Mouse (Mus musculus) hindbrain, embryonic 13.5 days (tissue): ENCODE measurements around the gene Sf3b4. TPM values are rescaled to one million over a fixed set of nuclear protein-coding genes. Genes with fewer than 3 reads are reported as not detected.

ENCODE experiments used
- ATAC-seq: fragments of 200-750 bp; cut with Nextera tagmentation; 2 replicates; pipeline ENCODE4 v1.8.0; 2017; ENCODE audit warnings: moderate TSS enrichment; ENCODE audit not compliant: low FRiP score
- H3K27ac ChIP-seq: fragments of 300-500 bp; sonication (generic); 2 replicates; pipeline ENCODE4 v1.5.1; 2015; ENCODE audit warnings: inconsistent platforms, mild to moderate bottlenecking, moderate library complexity
- H3K27me3 ChIP-seq: fragments of 300-500 bp; sonication (generic); 2 replicates; pipeline ENCODE4 v1.6.1; 2015; ENCODE audit warnings: mild to moderate bottlenecking, inconsistent platforms
- H3K36me3 ChIP-seq: fragments of 300-500 bp; sonication (generic); 2 replicates; pipeline ENCODE4 v1.6.1; 2015; ENCODE audit warnings: mild to moderate bottlenecking, inconsistent platforms
- H3K4me1 ChIP-seq: fragments of 300-500 bp; sonication (generic); replicated peaks from 2 replicates; pipeline ENCODE4 v1.6.1; 2015; ENCODE audit warnings: inconsistent platforms
- H3K4me2 ChIP-seq: fragments of 300-500 bp; sonication (generic); 2 replicates; pipeline ENCODE4 v1.6.1; 2015; ENCODE audit warnings: inconsistent platforms, mild to moderate bottlenecking, moderate library complexity
- H3K4me3 ChIP-seq: fragments of 300-500 bp; sonication (generic); 2 replicates; pipeline ENCODE4 v1.5.1; 2015; ENCODE audit warnings: mild to moderate bottlenecking, inconsistent platforms
- H3K9ac ChIP-seq: fragments of 300-500 bp; sonication (generic); 2 replicates; pipeline ENCODE4 v1.6.1; 2015; ENCODE audit warnings: mild to moderate bottlenecking, inconsistent platforms
- H3K9me3 ChIP-seq: fragments of 300-500 bp; sonication (generic); 2 replicates; pipeline ENCODE4 v1.6.1; 2016; ENCODE audit warnings: inconsistent platforms
- WGBS: fragments of 180-500 bp; shearing (Covaris S2); methylation state at CpG from one replicate; pipeline ENCODE4 v1.1.7; 2015; 5-methylcytosine and 5-hydroxymethylcytosine counted together
- polyA plus RNA-seq: library from polyadenylated mRNA; unstranded; fragments of >200 nt; fragmentation: Nextera tagmentation; extraction: Ambion mirVana; gene quantifications from 2 replicates; pipeline ENCODE4 v1.2.1, GENCODE M21; 2015

Sf3b4 gene
- polyA plus RNA-seq: 149 and 151 TPM in 2 replicates

DNA sequence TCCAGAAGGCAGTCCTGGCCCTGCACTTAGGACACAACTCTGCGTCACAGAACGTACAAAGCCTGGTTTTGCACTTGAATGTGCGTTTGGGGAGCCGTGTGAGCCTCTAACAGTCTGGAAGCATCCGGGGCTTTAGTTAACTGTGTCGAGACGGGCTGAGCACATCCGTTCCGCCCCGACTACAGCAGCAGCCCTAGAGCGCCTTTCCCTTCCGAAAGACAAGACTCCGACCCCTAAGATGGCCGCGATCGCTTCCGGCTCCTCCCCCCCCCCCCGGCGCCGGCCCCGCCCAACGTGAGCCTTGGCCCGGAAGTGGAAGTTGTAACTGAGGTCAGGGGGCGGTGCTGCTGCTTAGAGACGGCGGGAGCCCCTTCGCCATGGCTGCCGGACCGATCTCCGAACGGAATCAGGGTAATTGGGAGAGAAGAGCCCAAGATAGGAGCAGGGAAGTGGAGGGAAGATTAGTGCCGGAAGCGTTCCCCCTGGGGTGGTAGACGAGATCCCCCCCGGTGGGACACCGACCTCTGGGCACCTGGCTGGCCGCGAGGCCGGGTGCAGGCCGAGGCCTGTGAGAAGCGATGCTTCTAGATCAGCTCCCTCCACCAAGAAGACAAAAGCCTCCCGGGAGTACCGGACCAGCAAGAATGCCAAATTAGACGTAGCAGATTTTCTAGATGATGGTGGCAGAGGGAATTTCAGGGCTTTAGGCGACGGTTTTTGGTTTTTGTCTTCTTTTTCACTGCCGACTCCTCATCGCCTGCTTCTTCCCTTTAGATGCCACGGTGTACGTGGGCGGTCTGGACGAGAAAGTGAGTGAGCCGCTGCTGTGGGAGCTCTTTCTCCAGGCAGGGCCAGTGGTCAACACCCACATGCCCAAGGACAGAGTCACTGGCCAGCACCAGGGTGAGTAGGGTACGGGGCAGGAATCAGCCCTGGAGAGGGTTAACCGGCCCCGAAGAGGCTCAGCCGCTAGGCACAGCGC, at the start of gene Sf3b4:
Gene Sf3b4, plus strand, starts transcription at position 136 of the 982 bp plus-strand sequence.
- WGBS: under 1% methylated on average over 56 of the region's 58 CpGs
- no peaks in the 10 kb centered on the region for H3K27me3 ChIP-seq
- peaks cover 42% of the 10 kb centered on the region for H3K4me1 ChIP-seq
- no peaks in the 10 kb centered on the region for H3K9me3 ChIP-seq
- peak within 1 kb of the TSS; percentile 92 for H3K4me3 ChIP-seq
- peak within 1 kb of the TSS; percentile 99 for H3K4me2 ChIP-seq
- peak within 1 kb of the TSS; percentile 97 for H3K27ac ChIP-seq
- peaks cover 34% of the 10 kb centered on the region for H3K36me3 ChIP-seq
- ATAC-seq: peak; percentile 94
- H3K9ac ChIP-seq: peak within 1 kb of the TSS; percentile 91

DNA sequence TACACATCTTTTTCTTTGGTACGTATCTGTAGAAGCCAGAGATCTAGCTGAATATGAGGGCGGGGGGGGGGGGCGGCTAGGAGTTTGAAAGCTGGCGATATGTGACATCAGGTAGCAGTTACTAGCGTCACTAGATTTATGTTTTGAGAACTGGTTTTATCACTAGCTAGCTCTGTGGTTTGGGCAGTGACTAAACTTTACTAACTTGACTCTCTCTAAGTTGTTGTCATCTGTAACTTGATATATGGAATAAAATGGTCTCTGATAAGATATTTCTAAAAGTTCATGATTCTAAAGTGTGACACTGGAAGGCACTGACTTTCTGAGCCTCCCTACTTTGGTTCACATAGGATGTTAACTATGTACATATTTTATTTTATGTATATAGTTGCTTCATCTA, 47.9 kb upstream of the Sf3b4 start:
- Histone ChIP-seq H3K27ac (no peak overlapping the region), H3K4me3 (no peak overlapping the region), H3K9me3 (no peaks in the 10 kb centered on the region), H3K4me2 (no peak overlapping the region), H3K27me3 (no peaks in the 10 kb centered on the region), H3K4me1 (no peaks in the 10 kb centered on the region), H3K9ac (no peak overlapping the region), H3K36me3 (no peaks in the 10 kb centered on the region)
- ATAC-seq: no peak
- WGBS: 93% methylated on average over 5 of the region's 5 CpGs

DNA sequence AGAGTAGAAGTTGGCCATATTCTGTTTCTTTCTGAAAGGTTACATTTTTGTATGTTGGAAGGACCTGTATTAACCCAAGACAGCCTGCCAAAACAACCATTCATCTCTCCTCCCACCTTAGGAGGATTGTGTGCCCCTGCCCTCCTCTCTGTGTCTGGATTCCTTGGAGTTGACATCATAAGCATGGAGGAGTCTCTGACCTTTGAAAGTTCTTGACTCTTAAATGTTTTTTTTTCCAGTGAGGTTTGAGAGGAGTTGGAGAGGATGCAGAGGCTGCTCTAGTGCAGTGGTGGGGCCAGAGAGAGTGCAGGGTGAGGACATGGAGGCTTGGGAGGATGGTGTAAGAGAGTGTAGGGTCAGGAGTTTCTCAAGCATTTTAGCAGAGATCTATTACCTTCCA, 44.0 kb upstream of the Sf3b4 start:
- H3K9me3 ChIP-seq: no peaks in the 10 kb centered on the region
- H3K4me2 ChIP-seq: no peak overlapping the region
- no peaks in the 10 kb centered on the region for H3K27me3 ChIP-seq
- no peaks in the 10 kb centered on the region for H3K36me3 ChIP-seq
- no peak overlapping the region for H3K27ac ChIP-seq
- no peak overlapping the region for H3K9ac ChIP-seq
- no peak overlapping the region for H3K4me3 ChIP-seq
- ATAC-seq: no peak
- H3K4me1 ChIP-seq: no peaks in the 10 kb centered on the region

DNA sequence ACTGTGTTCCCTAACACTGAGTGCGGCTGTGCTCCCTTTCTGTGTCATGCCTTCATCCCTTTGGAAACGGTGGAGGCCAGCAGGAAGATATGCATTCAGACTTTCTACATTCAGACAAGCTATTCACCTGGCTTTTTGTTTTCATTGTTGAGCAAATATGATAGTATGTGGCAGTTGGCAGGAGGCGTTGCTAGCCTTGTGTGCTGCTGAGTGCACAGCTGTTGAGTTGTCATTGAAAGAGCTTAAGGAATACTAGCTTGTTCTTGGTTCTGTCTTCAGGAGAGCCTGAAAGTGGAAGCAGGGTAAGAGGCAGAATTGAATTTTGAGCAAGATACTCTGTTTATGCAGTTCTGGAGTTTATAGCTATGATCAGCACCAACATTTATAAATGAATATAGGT, 39.7 kb upstream of the Sf3b4 start:
- ATAC-seq: no peak
- H3K4me3 ChIP-seq: no peak overlapping the region
- 0 out of 2 replicates have a peak, but pooled peaks cover 2% of the 10 kb centered on the region for H3K4me1 ChIP-seq
- no peak overlapping the region for H3K9ac ChIP-seq
- no peaks in the 10 kb centered on the region for H3K9me3 ChIP-seq
- no peak overlapping the region for H3K4me2 ChIP-seq
- H3K27ac ChIP-seq: no peak overlapping the region
- 84% methylated on average over 3 of the region's 3 CpGs for WGBS
- no peaks in the 10 kb centered on the region for H3K27me3 ChIP-seq
- H3K36me3 ChIP-seq: 0 out of 2 replicates have a peak, but pooled peaks cover 1% of the 10 kb centered on the region

DNA sequence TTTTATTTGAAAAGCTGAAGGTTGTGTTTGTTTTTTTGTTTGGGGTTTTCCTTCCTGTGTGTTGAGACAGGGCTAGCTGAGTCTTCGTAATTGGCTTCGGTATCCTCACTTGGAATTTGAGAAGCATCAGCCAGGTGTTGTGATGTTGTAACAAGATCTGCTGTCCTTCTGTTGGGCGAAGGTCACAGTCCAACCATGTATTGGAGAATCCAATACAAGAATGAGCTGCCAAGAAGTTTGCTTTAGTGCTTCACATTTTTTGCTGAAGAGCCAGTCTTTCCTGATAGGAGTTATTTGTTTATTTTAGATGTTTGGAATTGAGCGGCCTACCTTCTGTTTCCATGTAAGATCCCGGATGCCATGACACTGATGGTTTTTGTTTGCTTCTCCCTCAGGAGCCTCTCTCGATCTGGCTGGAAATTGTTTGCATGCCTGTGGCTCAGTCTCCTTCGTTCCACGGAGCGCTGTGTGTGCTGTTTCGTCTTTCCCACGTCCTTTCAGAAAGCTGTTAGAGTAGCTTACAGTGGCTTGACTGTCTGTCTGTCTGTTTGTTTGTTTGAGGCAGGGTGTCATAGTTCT, 38.7 kb upstream of the Sf3b4 start:
- Histone ChIP-seq H3K27me3 (no peaks in the 10 kb centered on the region), H3K4me3 (no peak overlapping the region), H3K4me1 (0 out of 2 replicates have a peak, but pooled peaks cover 2% of the 10 kb centered on the region), H3K36me3 (peaks cover 5% of the 10 kb centered on the region; the same call in 1 of the 2 replicates), H3K9ac (no peak overlapping the region), H3K4me2 (no peak overlapping the region), H3K9me3 (no peaks in the 10 kb centered on the region), H3K27ac (no peak overlapping the region)
- WGBS: 73% methylated on average over 11 of the region's 11 CpGs
- no peak for ATAC-seq

DNA sequence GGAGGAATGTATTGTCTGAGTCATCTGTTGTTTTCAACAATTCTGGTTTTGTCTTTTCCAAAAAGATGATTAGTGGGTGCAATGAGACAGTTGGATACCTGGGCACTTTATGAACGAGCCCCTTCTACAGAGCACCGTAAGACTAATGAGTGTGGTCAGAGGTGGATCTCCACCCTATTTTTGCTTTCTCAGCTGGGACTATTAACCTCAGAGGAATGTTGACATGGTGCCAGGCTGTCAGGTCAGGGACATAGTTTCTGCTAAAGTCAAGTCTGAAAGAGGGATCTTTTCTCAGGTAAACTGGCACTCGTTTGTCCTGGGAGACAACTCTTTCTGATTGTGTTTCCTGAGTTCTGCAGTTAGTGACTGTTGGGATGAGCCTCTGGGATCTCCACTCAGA, 37.1 kb upstream of the Sf3b4 start:
- 85% methylated on average over 3 of the region's 3 CpGs for WGBS
- Histone ChIP-seq H3K9me3 (no peaks in the 10 kb centered on the region), H3K4me1 (0 out of 2 replicates have a peak, but pooled peaks cover 2% of the 10 kb centered on the region), H3K4me3 (no peak overlapping the region), H3K9ac (no peak overlapping the region), H3K27ac (no peak overlapping the region), H3K4me2 (no peak overlapping the region), H3K36me3 (peaks cover 5% of the 10 kb centered on the region; the same call in 1 of the 2 replicates), H3K27me3 (no peaks in the 10 kb centered on the region)
- ATAC-seq: no peak

DNA sequence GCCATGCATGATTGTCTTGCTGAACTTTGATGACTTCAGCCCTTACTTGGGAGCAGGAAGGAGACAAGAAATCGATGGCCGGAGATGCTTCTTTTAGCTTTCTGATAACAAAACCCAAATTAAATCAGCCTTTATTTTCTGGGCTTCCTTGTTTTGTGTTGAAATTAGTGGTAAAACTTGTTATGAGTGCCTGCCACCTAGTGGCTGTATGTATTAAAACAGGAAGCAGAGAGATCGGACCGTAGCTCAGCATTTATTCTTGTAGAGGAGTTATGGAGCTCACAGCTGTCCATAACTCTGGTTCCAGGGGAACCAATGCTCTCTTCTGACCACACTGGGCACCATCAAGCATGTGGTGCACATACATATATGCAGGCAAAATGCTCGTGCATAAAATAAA, 24.2 kb upstream of the Sf3b4 start:
- no peak overlapping the region for H3K4me2 ChIP-seq
- ATAC-seq: no peak
- no peak overlapping the region for H3K4me3 ChIP-seq
- H3K27me3 ChIP-seq: no peaks in the 10 kb centered on the region
- 28% methylated on average over 5 of the region's 5 CpGs for WGBS
- no peak overlapping the region for H3K9ac ChIP-seq
- H3K9me3 ChIP-seq: no peaks in the 10 kb centered on the region
- peaks cover 42% of the 10 kb centered on the region for H3K36me3 ChIP-seq
- H3K27ac ChIP-seq: no peak overlapping the region
- no peaks in the 10 kb centered on the region for H3K4me1 ChIP-seq

DNA sequence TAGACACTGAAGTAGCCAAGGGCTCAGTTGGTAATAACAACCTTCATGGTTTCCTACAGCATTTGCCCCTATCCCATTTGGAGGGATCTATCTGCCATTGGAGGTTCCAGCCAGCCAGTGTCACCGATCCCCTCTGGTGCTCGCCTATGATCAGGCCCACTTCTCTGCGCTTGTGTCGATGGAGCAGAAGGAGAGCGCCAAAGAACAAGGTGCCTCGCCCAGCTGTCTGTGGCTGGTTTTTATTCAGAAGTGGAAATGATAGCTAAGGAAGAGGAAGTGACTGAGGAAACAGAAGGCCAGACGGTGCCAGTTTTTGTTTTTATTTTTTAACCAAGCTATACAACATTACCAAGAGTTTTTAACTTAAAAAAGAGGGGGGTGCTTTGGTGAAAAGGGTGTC, 20.3 kb upstream of the Sf3b4 start:
- WGBS: 90% methylated on average over 7 of the region's 7 CpGs
- Histone ChIP-seq H3K4me2 (no peak overlapping the region), H3K9me3 (no peaks in the 10 kb centered on the region), H3K9ac (no peak overlapping the region), H3K4me3 (no peak overlapping the region), H3K27me3 (no peaks in the 10 kb centered on the region), H3K27ac (no peak overlapping the region), H3K36me3 (peaks cover 56% of the 10 kb centered on the region), H3K4me1 (no peaks in the 10 kb centered on the region)
- ATAC-seq: no peak

DNA sequence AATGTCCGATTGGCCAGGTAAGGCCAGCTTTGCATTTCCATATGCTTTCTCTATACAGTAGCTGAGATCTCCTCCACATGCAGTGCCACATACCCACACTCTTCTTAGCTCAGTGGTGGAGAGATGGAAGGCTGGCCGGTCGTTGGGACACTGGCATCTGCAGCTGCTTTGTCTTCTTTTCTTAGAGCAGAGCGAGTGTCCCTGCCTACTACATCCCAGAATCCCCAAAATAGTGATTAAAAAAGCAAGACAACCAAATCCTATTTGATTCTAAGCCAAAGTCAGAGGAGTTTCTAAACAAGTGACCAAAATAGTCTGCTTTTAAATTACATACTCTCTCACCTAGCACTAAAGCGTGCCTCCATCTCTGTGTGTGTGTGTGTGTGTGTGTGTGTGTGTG, 19.5 kb upstream of the Sf3b4 start:
- no peak overlapping the region for H3K4me2 ChIP-seq
- no peaks in the 10 kb centered on the region for H3K4me1 ChIP-seq
- H3K9me3 ChIP-seq: no peaks in the 10 kb centered on the region
- no peak for ATAC-seq
- H3K27ac ChIP-seq: no peak overlapping the region
- WGBS: 96% methylated on average over 5 of the region's 5 CpGs
- no peak overlapping the region for H3K4me3 ChIP-seq
- H3K36me3 ChIP-seq: peaks cover 56% of the 10 kb centered on the region
- H3K27me3 ChIP-seq: no peaks in the 10 kb centered on the region
- no peak overlapping the region for H3K9ac ChIP-seq

DNA sequence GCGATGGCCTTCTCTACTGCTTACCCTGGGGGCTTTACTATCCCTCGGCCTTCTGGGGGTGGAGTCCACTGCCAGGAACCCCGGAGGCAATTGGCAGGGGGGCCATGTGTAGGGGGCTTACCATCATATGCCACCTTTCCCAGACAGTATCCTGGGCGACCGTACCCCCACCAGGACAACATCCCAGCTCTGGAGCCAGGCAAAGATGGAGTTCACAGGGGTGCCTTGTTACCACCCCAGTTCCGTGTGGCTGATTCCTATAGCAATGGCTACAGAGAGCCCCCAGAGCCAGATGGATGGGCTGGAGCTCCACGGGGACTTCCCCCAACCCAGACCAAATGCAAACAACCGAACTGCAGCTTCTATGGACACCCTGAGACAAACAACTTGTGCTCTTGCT, 16.6 kb upstream of the Sf3b4 start:
- 86% methylated on average over 8 of the region's 8 CpGs for WGBS
- Histone ChIP-seq H3K4me1 (peaks cover 8% of the 10 kb centered on the region), H3K27me3 (peaks cover 3% of the 10 kb centered on the region; the same call in 1 of the 2 replicates)

DNA sequence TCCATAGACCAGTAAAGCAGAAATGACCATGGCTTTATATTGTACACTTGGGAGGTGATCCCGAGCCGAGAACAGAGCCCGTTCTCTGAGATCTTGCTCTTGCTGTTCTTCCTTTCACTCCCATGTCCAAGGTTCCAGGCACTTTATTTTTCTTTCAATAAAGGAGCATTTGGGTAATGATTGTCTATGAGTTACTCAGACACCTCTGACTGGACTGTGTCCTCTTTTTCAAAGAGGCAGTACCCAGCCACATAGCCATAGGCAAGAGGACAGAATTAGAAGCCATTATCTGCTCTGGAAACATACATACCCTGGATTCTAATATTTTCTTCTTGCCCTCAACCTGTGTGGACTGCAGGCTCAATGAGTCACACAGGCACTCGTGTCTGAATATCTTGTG, 12.3 kb upstream of the Sf3b4 start:
- Histone ChIP-seq H3K4me3 (no peak overlapping the region), H3K4me1 (peaks cover 29% of the 10 kb centered on the region), H3K9me3 (no peaks in the 10 kb centered on the region), H3K36me3 (peaks cover 14% of the 10 kb centered on the region), H3K27ac (no peak overlapping the region), H3K9ac (peak overlapping the region; percentile 73; the same call in 1 of the 2 replicates), H3K4me2 (peak overlapping the region; percentile 88; the same call in 1 of the 2 replicates), H3K27me3 (peaks cover 5% of the 10 kb centered on the region; the same call in 1 of the 2 replicates)
- 91% methylated on average over 4 of the region's 4 CpGs for WGBS
- no peak for ATAC-seq

More for the DNA sequence above, 16.6 kb upstream of the Sf3b4 start:
- no peak overlapping the region for H3K4me3 ChIP-seq
- H3K4me2 ChIP-seq: no peak overlapping the region
- H3K36me3 ChIP-seq: peaks cover 56% of the 10 kb centered on the region
- no peak overlapping the region for H3K9ac ChIP-seq
- H3K27ac ChIP-seq: no peak overlapping the region
- no peak for ATAC-seq
- H3K9me3 ChIP-seq: no peaks in the 10 kb centered on the region

DNA sequence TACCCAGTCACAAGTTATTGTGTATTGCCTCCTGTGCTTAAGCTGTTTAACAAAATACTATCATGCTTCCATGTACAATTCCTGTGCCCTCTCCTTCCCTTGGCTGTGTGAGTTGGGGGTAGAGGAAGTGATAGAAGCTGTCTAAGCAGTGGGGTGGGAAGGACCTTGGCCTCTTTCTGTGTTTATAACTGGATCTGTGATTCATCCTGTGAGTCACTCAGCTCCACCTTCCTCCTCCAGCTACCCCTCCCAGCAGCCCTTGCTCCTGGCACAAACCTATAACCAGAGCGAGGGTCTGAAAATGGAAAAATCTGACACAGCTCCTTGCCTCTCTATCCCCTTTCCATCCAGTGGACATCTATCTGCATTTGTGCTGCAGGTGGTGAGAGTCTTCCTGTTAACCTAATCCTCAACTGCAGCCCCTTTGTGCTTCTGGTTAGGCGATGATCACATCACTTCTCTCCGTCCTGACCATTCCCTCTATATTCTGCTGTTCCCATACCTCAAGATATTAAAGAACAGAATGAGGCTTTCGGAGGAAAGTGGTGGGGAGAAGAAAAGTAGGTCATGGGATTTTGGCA, 11.8 kb upstream of the Sf3b4 start:
- peaks cover 29% of the 10 kb centered on the region for H3K4me1 ChIP-seq
- no peak overlapping the region for H3K4me3 ChIP-seq
- 67% methylated on average over 4 of the region's 4 CpGs for WGBS
- H3K9ac ChIP-seq: peak overlapping the region; percentile 73
- peaks cover 5% of the 10 kb centered on the region; the same call in 1 of the 2 replicates for H3K27me3 ChIP-seq
- peak overlapping the region; percentile 88 for H3K4me2 ChIP-seq
- H3K9me3 ChIP-seq: no peaks in the 10 kb centered on the region
- H3K27ac ChIP-seq: 0 out of 2 replicates have a peak overlapping the region, but pooled peaks have one; percentile 19
- no peak for ATAC-seq
- H3K36me3 ChIP-seq: peaks cover 9% of the 10 kb centered on the region
